Mouse (Mus musculus): ENCODE measurements around the gene Krt7. TPM values are rescaled to one million over a fixed set of nuclear protein-coding genes. Genes with fewer than 3 reads are reported as not detected.

Gene Krt7
- polyA plus RNA-seq, 1 experiment from 2014 or later = 24.4 TPM

- no peak overlapping the region for H3K4me2 ChIP-seq (replicated peaks)
- H3K27ac ChIP-seq = no peak overlapping the region
- H3K9me3 ChIP-seq = no peaks in the 10 kb centered on the region
- H3K9ac ChIP-seq = no peak overlapping the region
- H3K36me3 ChIP-seq = no peaks in the 10 kb centered on the region
- H3K4me1 ChIP-seq = peaks cover 35% of the 10 kb centered on the region
- 40% methylated on average over 7 of the region's 7 CpGs for WGBS
- ATAC-seq (ENCODE audit: low FRiP score, low read depth) = no peak
- H3K4me3 ChIP-seq = no peak overlapping the region
- peaks cover 38% of the 10 kb centered on the region for H3K27me3 ChIP-seq
Measured at GRCm38 (mm10) chr15:101413916-101414635, 3.2 kb downstream of the Krt7 start.

GRCm38 (mm10) chr15:101414807-101415565 is 4.1 kb downstream of the Krt7 start:
- Histone ChIP-seq H3K36me3 (no peaks in the 10 kb centered on the region), H3K4me2 (replicated peaks) (no peak overlapping the region), H3K27ac (no peak overlapping the region), H3K9ac (no peak overlapping the region), H3K4me3 (no peak overlapping the region), H3K27me3 (peaks cover 38% of the 10 kb centered on the region), H3K9me3 (no peaks in the 10 kb centered on the region), H3K4me1 (peaks cover 35% of the 10 kb centered on the region)
- no peak for ATAC-seq (ENCODE audit: low FRiP score, low read depth)
- WGBS = 37% methylated on average over 11 of the region's 11 CpGs

GRCm38 (mm10) chr15:101418950-101419349 is 8.1 kb downstream of the Krt7 start:
- Histone ChIP-seq H3K36me3 (no peaks in the 10 kb centered on the region), H3K4me1 (0 out of 2 replicates have a peak, but pooled peaks cover 5% of the 10 kb centered on the region), H3K27me3 (peaks cover 8% of the 10 kb centered on the region), H3K27ac (no peak overlapping the region), H3K4me2 (replicated peaks) (no peak overlapping the region), H3K9ac (no peak overlapping the region), H3K9me3 (no peaks in the 10 kb centered on the region), H3K4me3 (no peak overlapping the region)
- WGBS = 74% methylated on average over 4 of the region's 4 CpGs
- ATAC-seq (ENCODE audit: low FRiP score, low read depth) = 0 out of 2 replicates have a peak, but pooled peaks have one; percentile 32

DNA sequence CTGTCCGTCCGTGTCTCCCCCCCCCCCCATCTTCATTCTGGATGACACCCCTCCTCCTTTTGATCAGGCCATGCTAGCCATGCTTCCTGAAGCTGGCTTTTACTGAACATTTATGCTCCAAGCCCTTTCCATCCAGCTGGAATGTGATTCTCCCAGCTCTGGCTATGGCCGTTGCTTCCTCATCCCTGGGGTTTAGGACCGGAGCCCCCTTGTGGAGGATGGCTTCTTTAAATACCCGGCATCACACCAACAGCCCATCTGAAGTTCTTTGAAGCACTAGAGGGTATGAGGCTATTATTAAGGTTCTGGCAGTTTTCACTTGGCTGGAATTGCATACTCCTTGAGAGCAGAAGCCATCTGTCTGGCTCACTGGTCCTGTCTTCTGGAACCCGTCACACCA is 10.1 kb downstream of the Krt7 start:
- whole genome bisulfite sequencing = 36% methylated on average over 4 of the region's 6 CpGs
- H3K27ac ChIP-seq = no peak overlapping the region
- H3K9me3 ChIP-seq = no peaks in the 10 kb centered on the region
- no peak overlapping the region for H3K4me3 ChIP-seq
- H3K9ac ChIP-seq = no peak overlapping the region
- no peaks in the 10 kb centered on the region for H3K4me1 ChIP-seq
- ATAC-seq (ENCODE audit: low FRiP score, low read depth) = no peak
- H3K27me3 ChIP-seq = no peaks in the 10 kb centered on the region; the same call in 1 of the 2 replicates
- no peaks in the 10 kb centered on the region for H3K36me3 ChIP-seq
- H3K4me2 ChIP-seq (replicated peaks) = no peak overlapping the region

GRCm38 (mm10) chr15:101424914-101425313 is 14.1 kb downstream of the Krt7 start:
- 27% methylated on average over 5 of the region's 5 CpGs for whole genome bisulfite sequencing
- H3K4me1 ChIP-seq = no peaks in the 10 kb centered on the region
- H3K9me3 ChIP-seq = no peaks in the 10 kb centered on the region
- no peaks in the 10 kb centered on the region for H3K36me3 ChIP-seq
- H3K9ac ChIP-seq = no peak overlapping the region
- no peak overlapping the region for H3K4me2 ChIP-seq (replicated peaks)
- no peak overlapping the region for H3K27ac ChIP-seq
- peaks cover 6% of the 10 kb centered on the region; the same call in 1 of the 2 replicates for H3K27me3 ChIP-seq
- H3K4me3 ChIP-seq = no peak overlapping the region
- no peak for ATAC-seq (ENCODE audit: low FRiP score, low read depth)

DNA sequence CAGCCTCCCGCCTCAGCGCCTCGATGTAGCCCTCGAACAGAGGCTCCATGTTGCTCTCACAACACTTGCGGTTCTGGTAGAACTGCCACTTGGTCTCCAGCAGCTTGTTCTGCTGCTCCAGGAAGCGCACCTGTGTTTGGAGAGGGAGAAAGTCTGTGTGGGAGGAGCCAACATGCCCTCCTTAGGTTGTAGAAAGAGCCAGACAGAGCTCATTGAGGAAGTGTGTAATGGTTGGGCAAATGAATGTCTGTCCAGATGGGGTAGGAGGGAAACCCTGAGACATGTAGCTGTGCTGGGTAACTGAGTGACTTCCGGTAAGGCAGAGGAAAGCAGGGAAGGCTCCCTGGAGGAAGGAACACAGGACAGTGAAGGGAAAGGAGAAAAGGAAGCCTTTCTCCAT is 25.8 kb downstream of the Krt7 start:
- no peak overlapping the region for H3K4me3 ChIP-seq
- H3K36me3 ChIP-seq = no peaks in the 10 kb centered on the region
- no peak for ATAC-seq (ENCODE audit: low FRiP score, low read depth)
- no peaks in the 10 kb centered on the region for H3K9me3 ChIP-seq
- H3K9ac ChIP-seq = no peak overlapping the region
- 90% methylated on average over 7 of the region's 7 CpGs for WGBS
- H3K4me1 ChIP-seq = peaks cover 7% of the 10 kb centered on the region; the same call in 1 of the 2 replicates
- H3K27me3 ChIP-seq = peaks cover 56% of the 10 kb centered on the region
- no peak overlapping the region for H3K27ac ChIP-seq
- H3K4me2 ChIP-seq (replicated peaks) = no peak overlapping the region

GRCm38 (mm10) chr15:101438555-101438954 is 27.7 kb downstream of the Krt7 start, which contains the start of gene Krt87:
Gene Krt87, minus strand, starts transcription at chr15:101438804.
- 2% methylated on average over 34 of the region's 34 CpGs for WGBS
- peak within 1 kb of the TSS; percentile 69 for H3K4me2 ChIP-seq (replicated peaks)
- H3K9ac ChIP-seq = peak within 1 kb of the TSS; percentile 51
- peaks cover 7% of the 10 kb centered on the region; the same call in 1 of the 2 replicates for H3K4me1 ChIP-seq
- H3K27ac ChIP-seq = peak within 1 kb of the TSS; percentile 22; the same call in 1 of the 2 replicates
- H3K27me3 ChIP-seq = peaks cover 51% of the 10 kb centered on the region
- no peak for ATAC-seq (ENCODE audit: low FRiP score, low read depth)
- peak within 1 kb of the TSS; percentile 37 for H3K4me3 ChIP-seq
- no peaks in the 10 kb centered on the region for H3K9me3 ChIP-seq
- H3K36me3 ChIP-seq = no peaks in the 10 kb centered on the region

DNA sequence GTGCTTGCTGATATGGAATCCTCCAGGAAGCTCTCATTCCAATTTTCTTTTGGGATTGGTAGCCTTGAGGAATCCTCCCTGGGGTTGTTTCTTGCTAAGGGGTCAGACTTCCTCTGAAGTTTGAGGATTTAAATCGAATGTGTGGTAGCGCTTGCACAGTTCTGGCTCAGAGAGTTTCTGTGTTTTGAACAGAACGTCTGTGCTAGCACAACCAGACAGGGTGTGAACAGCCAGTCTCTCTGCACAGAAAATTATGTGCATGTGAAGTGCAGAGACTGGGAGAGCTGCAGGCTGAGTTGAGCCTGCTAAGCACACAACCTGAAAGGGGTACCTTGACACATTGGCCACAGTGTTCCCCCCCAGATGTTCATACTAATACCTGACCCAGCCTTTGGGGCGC is 30.0 kb downstream of the Krt7 start:
- no peak for ATAC-seq (ENCODE audit: low FRiP score, low read depth)

GRCm38 (mm10) chr15:101446572-101446971 is 35.7 kb downstream of the Krt7 start:
- H3K27ac ChIP-seq = no peak overlapping the region
- no peaks in the 10 kb centered on the region for H3K27me3 ChIP-seq
- no peaks in the 10 kb centered on the region for H3K9me3 ChIP-seq
- no peak overlapping the region for H3K9ac ChIP-seq
- WGBS = 75% methylated on average over 11 of the region's 11 CpGs
- no peak overlapping the region for H3K4me2 ChIP-seq (replicated peaks)
- H3K4me3 ChIP-seq = no peak overlapping the region
- no peaks in the 10 kb centered on the region for H3K36me3 ChIP-seq
- no peak for ATAC-seq (ENCODE audit: low FRiP score, low read depth)
- no peaks in the 10 kb centered on the region for H3K4me1 ChIP-seq

More for the DNA sequence above, 30.0 kb downstream of the Krt7 start:
- Histone ChIP-seq H3K9ac (no peak overlapping the region), H3K4me1 (peaks cover 7% of the 10 kb centered on the region; the same call in 1 of the 2 replicates), H3K36me3 (no peaks in the 10 kb centered on the region), H3K9me3 (no peaks in the 10 kb centered on the region), H3K27ac (no peak overlapping the region), H3K27me3 (peaks cover 50% of the 10 kb centered on the region), H3K4me3 (no peak overlapping the region), H3K4me2 (replicated peaks) (no peak overlapping the region)
- 73% methylated on average over 4 of the region's 4 CpGs for WGBS

GRCm38 (mm10) chr15:101447444-101447843 is 36.6 kb downstream of the Krt7 start, which contains the start of gene Krt88:
Gene Krt88, plus strand, starts transcription at chr15:101447744.
- H3K27me3 ChIP-seq = no peaks in the 10 kb centered on the region
- ATAC-seq (ENCODE audit: low FRiP score, low read depth) = no peak
- H3K4me1 ChIP-seq = no peaks in the 10 kb centered on the region
- H3K9me3 ChIP-seq = no peaks in the 10 kb centered on the region
- H3K4me2 ChIP-seq (replicated peaks) = no peak within 1 kb of the TSS
- no peaks in the 10 kb centered on the region for H3K36me3 ChIP-seq
- no peak within 1 kb of the TSS for H3K9ac ChIP-seq
- H3K27ac ChIP-seq = no peak within 1 kb of the TSS
- H3K4me3 ChIP-seq = no peak within 1 kb of the TSS
- WGBS = 72% methylated on average over 2 of the region's 2 CpGs

GRCm38 (mm10) chr15:101453093-101453736 is 42.4 kb downstream of the Krt7 start:
- 0 out of 2 replicates have a peak, but pooled peaks cover 2% of the 10 kb centered on the region for H3K27me3 ChIP-seq
- 6% methylated on average over 13 of the region's 13 CpGs for WGBS
- H3K36me3 ChIP-seq = no peaks in the 10 kb centered on the region
- no peaks in the 10 kb centered on the region for H3K4me1 ChIP-seq
- no peak for ATAC-seq (ENCODE audit: low FRiP score, low read depth)
- no peak overlapping the region for H3K4me3 ChIP-seq
- H3K4me2 ChIP-seq (replicated peaks) = peak overlapping the region; percentile 36; the same call in 1 of the 2 replicates
- H3K9ac ChIP-seq = no peak overlapping the region
- H3K27ac ChIP-seq = no peak overlapping the region
- H3K9me3 ChIP-seq = peaks cover 4% of the 10 kb centered on the region

GRCm38 (mm10) chr15:101454774-101455173 is 43.9 kb downstream of the Krt7 start:
- Histone ChIP-seq H3K36me3 (no peaks in the 10 kb centered on the region), H3K27me3 (0 out of 2 replicates have a peak, but pooled peaks cover 2% of the 10 kb centered on the region), H3K9me3 (peaks cover 4% of the 10 kb centered on the region), H3K27ac (no peak overlapping the region), H3K4me3 (no peak overlapping the region), H3K4me2 (replicated peaks) (no peak overlapping the region), H3K4me1 (no peaks in the 10 kb centered on the region), H3K9ac (no peak overlapping the region)
- ATAC-seq (ENCODE audit: low FRiP score, low read depth) = no peak
- WGBS = 85% methylated on average over 8 of the region's 8 CpGs
